Mouse (Mus musculus) embryonic facial prominence, embryonic 14.5 days (tissue): ENCODE measurements around the gene Cnst. TPM values are rescaled to one million over a fixed set of nuclear protein-coding genes. Genes with fewer than 3 reads are reported as not detected.
"Not testable (repeated sequence)": the region's sequence is repeated elsewhere in the genome, so short reads cannot be mapped to it uniquely, and the experiment has no call there.

Source experiments
- ATAC-seq: fragments of 200-750 bp; cut with Nextera tagmentation; 2 replicates; pipeline ENCODE4 v1.8.0; 2017; ENCODE audit warnings: low read depth, moderate number of reproducible peaks, moderate TSS enrichment
- DNase-seq: peaks from one replicate; pipeline ENCODE4 v3.0.0-alpha.2; 2015; ENCODE audit warnings: low spot score
- H3K27ac ChIP-seq: fragments of 300-500 bp; sonication (generic); replicated peaks from 2 replicates; pipeline ENCODE4 v1.5.1; 2014; ENCODE audit warnings: low read depth, mild to moderate bottlenecking, low read length, moderate library complexity
- H3K27me3 ChIP-seq: fragments of 300-500 bp; sonication (generic); replicated peaks from 2 replicates; pipeline ENCODE4 v1.6.1; 2014; ENCODE audit warnings: low read length; ENCODE audit not compliant: control insufficient read depth, insufficient read depth
- H3K36me3 ChIP-seq: fragments of 300-500 bp; sonication (generic); 2 replicates; pipeline ENCODE4 v1.6.1; 2014; ENCODE audit warnings: low read length, mixed read lengths; ENCODE audit not compliant: control insufficient read depth, insufficient read depth
- H3K4me1 ChIP-seq: fragments of 300-500 bp; sonication (generic); 2 replicates; pipeline ENCODE4 v1.6.1; 2014; ENCODE audit warnings: antibody characterized with exemption, low read length; ENCODE audit not compliant: control insufficient read depth, insufficient read depth
- H3K4me2 ChIP-seq: fragments of 300-500 bp; sonication (generic); 2 replicates; pipeline ENCODE4 v1.6.1; 2014; ENCODE audit warnings: low read depth, mild to moderate bottlenecking, low read length, moderate library complexity, mixed read lengths
- H3K4me3 ChIP-seq: fragments of 300-500 bp; sonication (generic); 2 replicates; pipeline ENCODE4 v1.5.1; 2014; ENCODE audit warnings: low read depth, mild to moderate bottlenecking, low read length
- H3K9ac ChIP-seq: fragments of 300-500 bp; sonication (generic); 2 replicates; pipeline ENCODE4 v1.6.1; 2014; ENCODE audit warnings: low read depth, mild to moderate bottlenecking, low read length, moderate library complexity, mixed read lengths
- H3K9me3 ChIP-seq: fragments of 300-500 bp; sonication (generic); 2 replicates; pipeline ENCODE4 v1.6.1; 2016; ENCODE audit warnings: low read length; ENCODE audit not compliant: control insufficient read depth
- WGBS: fragments of 180-500 bp; shearing (Covaris S2); extraction: QIAGEN DNeasy Blood & Tissue Kit; methylation state at CpG from one replicate; pipeline ENCODE4 v1.1.7; 2014; 5-methylcytosine and 5-hydroxymethylcytosine counted together
- polyA plus RNA-seq: library from polyadenylated mRNA; unstranded; fragments of >200 nt; fragmentation: Nextera tagmentation; extraction: Ambion mirVana; gene quantifications from 2 replicates; pipeline ENCODE4 v1.2.1, GENCODE M21; 2014

The Cnst gene
- polyA plus RNA-seq, 1 experiment from 2014 or later = 15.8 TPM

DNA sequence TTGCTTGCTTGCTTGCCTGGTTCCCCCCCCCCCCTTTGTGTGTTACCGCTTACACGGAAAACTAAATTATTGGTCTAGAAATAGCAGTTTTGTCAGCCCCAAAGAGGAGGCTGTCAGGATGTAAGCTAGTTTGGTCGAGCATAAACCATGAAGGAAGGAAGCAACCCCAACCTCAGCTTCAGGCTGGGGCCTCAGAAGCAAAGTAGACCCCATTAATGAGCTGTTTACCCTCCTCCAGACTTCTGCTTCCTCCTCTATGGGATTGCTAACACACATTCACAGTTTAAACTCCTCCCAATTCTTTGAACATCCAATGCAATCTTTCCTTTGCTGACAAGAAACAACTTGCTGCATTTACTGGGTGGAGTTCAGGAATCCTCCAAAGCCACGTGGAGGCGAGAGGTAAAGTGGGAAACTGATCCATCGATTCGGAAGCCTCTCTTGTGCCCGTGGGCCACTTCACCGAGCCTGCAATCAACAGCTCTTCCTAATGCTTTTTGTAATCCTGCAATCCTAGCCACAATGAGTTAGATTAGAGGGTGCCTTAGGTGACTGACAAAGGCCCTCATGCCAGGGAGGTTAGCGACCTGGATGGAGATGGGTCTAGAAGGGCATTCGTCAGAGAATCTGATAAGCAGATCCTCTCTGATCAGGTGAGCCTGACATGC is 86.7 kb downstream of the Cnst start:
- no peak overlapping the region for H3K9ac ChIP-seq
- WGBS = 71% methylated on average over 11 of the region's 11 CpGs
- DNase-seq = no peak
- no peak overlapping the region for H3K27ac ChIP-seq
- no peaks in the 10 kb centered on the region for H3K27me3 ChIP-seq
- no peak overlapping the region for H3K4me2 ChIP-seq
- no peak overlapping the region for H3K4me3 ChIP-seq
- H3K4me1 ChIP-seq = no peaks in the 10 kb centered on the region
- no peaks in the 10 kb centered on the region for H3K9me3 ChIP-seq
- no peaks in the 10 kb centered on the region for H3K36me3 ChIP-seq
- ATAC-seq = no peak

DNA sequence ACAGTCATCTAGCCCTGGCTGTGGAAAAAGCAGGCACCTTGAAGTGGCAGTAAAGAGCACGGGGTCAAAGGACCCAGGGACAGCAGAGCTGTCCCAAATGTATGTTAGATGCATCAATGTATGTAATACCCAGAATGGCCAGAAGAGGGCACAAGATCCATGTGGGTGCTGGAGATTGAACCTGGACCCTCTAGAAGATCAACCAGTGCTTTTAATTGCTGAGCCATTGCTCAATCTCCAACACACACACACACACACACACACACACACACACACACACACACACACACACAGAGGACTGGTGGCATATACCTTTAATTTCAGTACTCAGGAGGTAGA is 87.2 kb downstream of the Cnst start:
- no peak for DNase-seq
- WGBS = 35% methylated on average over 1 of the region's 1 CpGs
- Histone ChIP-seq H3K27ac (no peak overlapping the region), H3K27me3 (no peaks in the 10 kb centered on the region), H3K9ac (no peak overlapping the region), H3K36me3 (no peaks in the 10 kb centered on the region), H3K4me3 (no peak overlapping the region), H3K4me1 (no peaks in the 10 kb centered on the region), H3K9me3 (no peaks in the 10 kb centered on the region), H3K4me2 (no peak overlapping the region)
- no peak for ATAC-seq

DNA sequence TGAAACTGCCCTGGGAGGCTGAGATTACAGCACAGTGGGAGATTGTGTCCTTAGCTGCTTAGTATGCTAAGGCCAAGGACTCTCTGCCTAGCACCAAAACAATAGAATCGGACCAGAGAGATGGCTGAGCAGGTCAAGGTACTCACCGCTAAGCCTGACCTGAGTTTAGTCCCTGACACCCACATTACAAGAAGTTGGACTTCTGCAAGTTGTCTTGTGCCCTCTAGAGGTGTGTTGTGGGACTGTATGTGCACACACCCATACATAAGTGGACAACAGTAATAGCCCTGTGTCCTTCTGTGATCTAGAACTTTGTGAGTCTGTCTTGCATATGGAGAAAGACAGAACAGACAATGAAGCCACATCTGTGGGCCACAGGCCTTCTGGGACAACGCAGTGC is 88.0 kb downstream of the Cnst start:
- WGBS = 87% methylated on average over 3 of the region's 3 CpGs
- Histone ChIP-seq H3K4me2 (no peak overlapping the region), H3K27me3 (no peaks in the 10 kb centered on the region), H3K4me3 (no peak overlapping the region), H3K27ac (no peak overlapping the region), H3K4me1 (no peaks in the 10 kb centered on the region), H3K9ac (no peak overlapping the region), H3K36me3 (no peaks in the 10 kb centered on the region), H3K9me3 (no peaks in the 10 kb centered on the region)
- ATAC-seq = no peak
- DNase-seq = no peak

- no peak overlapping the region for H3K4me2 ChIP-seq
- no peak overlapping the region for H3K9ac ChIP-seq
- ATAC-seq (no peak), DNase-seq (no peak)
- no peak overlapping the region for H3K27ac ChIP-seq
- no peaks in the 10 kb centered on the region for H3K27me3 ChIP-seq
- no peaks in the 10 kb centered on the region for H3K9me3 ChIP-seq
- 70% methylated on average over 4 of the region's 4 CpGs for WGBS
- H3K36me3 ChIP-seq = no peaks in the 10 kb centered on the region
- no peaks in the 10 kb centered on the region; the same call in 1 of the 2 replicates for H3K4me1 ChIP-seq
- H3K4me3 ChIP-seq = no peak overlapping the region
Measured at GRCm38 (mm10) chr1:179642726-179643125, 96.6 kb downstream of the Cnst start.

GRCm38 (mm10) chr1:179644151-179644550 is 98.0 kb downstream of the Cnst start:
- ATAC-seq = no peak; the same call in 1 of the 2 replicates
- 54% methylated on average over 3 of the region's 3 CpGs for WGBS
- Histone ChIP-seq H3K9me3 (no peaks in the 10 kb centered on the region), H3K4me1 (no peaks in the 10 kb centered on the region; the same call in 1 of the 2 replicates), H3K9ac (no peak overlapping the region), H3K4me3 (no peak overlapping the region), H3K36me3 (no peaks in the 10 kb centered on the region), H3K27ac (no peak overlapping the region), H3K27me3 (no peaks in the 10 kb centered on the region), H3K4me2 (no peak overlapping the region)
- peak; percentile 30 for DNase-seq

DNA sequence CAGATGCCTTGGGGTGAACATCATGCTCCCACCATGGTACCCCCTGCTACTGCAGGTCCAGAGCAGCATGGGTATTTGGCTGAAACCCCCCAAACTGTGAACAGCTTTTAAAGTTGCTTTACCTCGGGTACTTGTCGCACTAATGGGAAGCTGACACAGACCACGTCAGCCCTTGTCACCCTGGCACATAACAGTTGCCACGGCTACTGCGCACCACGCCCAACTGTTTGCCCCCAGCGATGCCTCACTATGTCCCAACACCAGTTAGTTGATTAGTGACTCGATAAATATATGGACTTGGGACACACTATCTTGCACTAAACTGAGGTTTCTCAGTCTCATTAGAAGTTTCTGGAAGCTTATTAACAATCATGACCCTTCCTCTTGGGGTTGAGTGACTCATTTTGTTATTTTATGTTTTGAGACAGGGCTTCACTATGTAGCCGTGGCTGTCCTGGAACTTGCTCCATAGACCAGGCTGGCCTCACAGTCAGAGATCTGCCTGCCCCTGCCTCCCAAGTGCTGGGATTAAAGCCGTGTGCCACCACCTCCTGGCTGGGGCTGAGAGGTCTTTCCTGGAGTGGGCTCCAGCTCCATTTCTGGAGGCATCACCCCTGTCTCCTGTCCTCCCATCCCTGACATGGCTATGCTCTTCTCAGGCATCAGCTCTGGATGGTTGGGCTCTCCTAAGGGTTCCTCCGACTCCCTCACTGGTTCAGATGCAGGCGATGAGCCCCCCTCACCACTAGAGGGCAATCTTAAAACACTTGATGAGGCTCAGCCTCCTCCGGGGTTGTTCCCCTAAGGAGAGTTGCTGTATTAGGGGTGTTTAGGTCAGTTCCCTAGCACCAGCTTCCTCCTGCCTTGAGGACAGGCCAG is 99.2 kb downstream of the Cnst start:
- H3K27me3 ChIP-seq = no peaks in the 10 kb centered on the region
- H3K4me2 ChIP-seq = peak overlapping the region; percentile 57
- no peaks in the 10 kb centered on the region; the same call in 1 of the 2 replicates for H3K4me1 ChIP-seq
- H3K4me3 ChIP-seq = peak overlapping the region; percentile 32
- peak; percentile 91 for ATAC-seq
- no peak overlapping the region for H3K27ac ChIP-seq
- 63% methylated on average over 13 of the region's 13 CpGs for WGBS
- DNase-seq = peak; percentile 87
- H3K9me3 ChIP-seq = no peaks in the 10 kb centered on the region
- H3K36me3 ChIP-seq = no peaks in the 10 kb centered on the region
- peak overlapping the region; percentile 60 for H3K9ac ChIP-seq

- WGBS = 11% methylated on average over 4 of the region's 4 CpGs
- Histone ChIP-seq H3K9me3 (no peaks in the 10 kb centered on the region), H3K36me3 (no peaks in the 10 kb centered on the region), H3K4me3 (peak overlapping the region; percentile 32), H3K9ac (peak overlapping the region; percentile 60), H3K4me1 (no peaks in the 10 kb centered on the region; the same call in 1 of the 2 replicates), H3K27me3 (no peaks in the 10 kb centered on the region), H3K4me2 (peak overlapping the region; percentile 57), H3K27ac (no peak overlapping the region)
- no peak for ATAC-seq
- DNase-seq = no peak
Measured at GRCm38 (mm10) chr1:179645980-179646268, 99.8 kb downstream of the Cnst start.

- not testable (repeated sequence) for H3K9me3 ChIP-seq, H3K27ac ChIP-seq, H3K4me3 ChIP-seq, H3K9ac ChIP-seq, DNase-seq, H3K4me1 ChIP-seq, H3K4me2 ChIP-seq, ATAC-seq, H3K36me3 ChIP-seq, H3K27me3 ChIP-seq
- 83% methylated on average over 4 of the region's 5 CpGs for WGBS
Measured at GRCm38 (mm10) chr1:179648678-179649077, 102.5 kb downstream of the Cnst start.
